Mouse (Mus musculus) urinary bladder, postnatal 10 days (tissue): Measurements from ENCODE around the gene Glod4.

Experiments used
- DNase-seq: peaks from one replicate; pipeline ENCODE4 v3.0.0; 2022; ENCODE audit warnings: low spot score

The Glod4 gene

GRCm38 (mm10) chr11:76242901-76243810 is at the start of gene Glod4, which contains the start of gene Mrm3:
Glod4 (minus strand) TSS chr11:76243725.
Mrm3 (plus strand) TSS chr11:76243715.
- DNase-seq = peak; percentile 76

GRCm38 (mm10) chr11:76292831-76293230 is 49.3 kb upstream of the Glod4 start:
- DNase-seq = no peak

GRCm38 (mm10) chr11:76292398-76292797 is 48.9 kb upstream of the Glod4 start:
- no peak for DNase-seq

GRCm38 (mm10) chr11:76291960-76292359 is 48.4 kb upstream of the Glod4 start:
- no peak for DNase-seq

GRCm38 (mm10) chr11:76290367-76290766 is 46.8 kb upstream of the Glod4 start:
- DNase-seq = no peak

GRCm38 (mm10) chr11:76288645-76289044 is 45.1 kb upstream of the Glod4 start:
- DNase-seq = no peak

- no peak for DNase-seq
Measured at GRCm38 (mm10) chr11:76287301-76287700, 43.8 kb upstream of the Glod4 start.

- DNase-seq = no peak
Measured at GRCm38 (mm10) chr11:76286534-76287126, 43.1 kb upstream of the Glod4 start.

GRCm38 (mm10) chr11:76285431-76286075 is 42.0 kb upstream of the Glod4 start:
- DNase-seq = no peak

- DNase-seq = no peak
Measured at GRCm38 (mm10) chr11:76283841-76284240, 40.3 kb upstream of the Glod4 start.

GRCm38 (mm10) chr11:76279971-76280370 is 36.4 kb upstream of the Glod4 start:
- DNase-seq = no peak

GRCm38 (mm10) chr11:76278960-76279852 is 35.7 kb upstream of the Glod4 start:
- no peak for DNase-seq

GRCm38 (mm10) chr11:76272440-76272839 is 28.9 kb upstream of the Glod4 start:
- DNase-seq = no peak

GRCm38 (mm10) chr11:76268521-76269065 is 25.1 kb upstream of the Glod4 start:
- DNase-seq = no peak

GRCm38 (mm10) chr11:76268001-76268459 is 24.5 kb upstream of the Glod4 start:
- DNase-seq = no peak

GRCm38 (mm10) chr11:76267550-76267949 is 24.0 kb upstream of the Glod4 start:
- DNase-seq = no peak

GRCm38 (mm10) chr11:76262611-76263351 is 19.3 kb upstream of the Glod4 start:
- no peak for DNase-seq

- no peak for DNase-seq
Measured at GRCm38 (mm10) chr11:76261224-76261623, 17.7 kb upstream of the Glod4 start.

GRCm38 (mm10) chr11:76260208-76261050 is 16.9 kb upstream of the Glod4 start:
- no peak for DNase-seq

GRCm38 (mm10) chr11:76258511-76258910 is 15.0 kb upstream of the Glod4 start:
- DNase-seq = no peak
